Mouse (Mus musculus) kidney, adult 11 months (tissue): ENCODE results near the gene Slc6a20a.
"Not testable (repeated sequence)": the region's sequence is repeated elsewhere in the genome, so short reads cannot be mapped to it uniquely, and the experiment has no call there.

Experiments
- DNase-seq: peaks from one replicate; pipeline ENCODE4 v3.0.0; 2022

Gene Slc6a20a

GRCm38 (mm10) chr9:123678327-123679105, at the start of gene Slc6a20a, which contains the start of gene Ccr9:
Gene Slc6a20a, minus strand, starts transcription at chr9:123678885.
Gene Ccr9, plus strand, starts transcription at chr9:123678439.
- peak; percentile 74 for DNase-seq

GRCm38 (mm10) chr9:123722737-123723493, 44.2 kb upstream of the Slc6a20a start:
- DNase-seq, result no peak

GRCm38 (mm10) chr9:123717186-123718008, 38.7 kb upstream of the Slc6a20a start, which contains the start of gene Lztfl1:
Gene Lztfl1, minus strand, starts transcription at chr9:123717697.
- DNase-seq, result peak; percentile 97

DNA sequence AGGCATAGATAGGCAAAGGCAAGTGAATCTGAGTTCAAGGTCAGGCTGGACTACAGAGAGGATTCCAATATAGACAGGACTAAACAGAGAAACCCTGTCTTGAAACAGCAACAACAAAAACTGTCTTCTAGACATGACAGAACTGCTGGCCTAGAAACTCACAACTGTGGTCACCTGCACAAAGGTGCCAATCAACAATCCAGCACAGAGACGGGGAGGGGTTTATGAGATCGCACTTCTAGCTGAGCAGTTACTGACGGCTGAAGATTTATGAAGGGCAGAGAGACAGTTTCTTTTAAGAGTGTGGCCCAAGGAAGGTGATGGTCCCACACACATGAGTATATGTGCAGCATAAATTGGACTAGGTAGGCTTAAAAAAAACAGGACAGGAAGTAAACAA, 37.6 kb upstream of the Slc6a20a start:
- no peak for DNase-seq

DNA sequence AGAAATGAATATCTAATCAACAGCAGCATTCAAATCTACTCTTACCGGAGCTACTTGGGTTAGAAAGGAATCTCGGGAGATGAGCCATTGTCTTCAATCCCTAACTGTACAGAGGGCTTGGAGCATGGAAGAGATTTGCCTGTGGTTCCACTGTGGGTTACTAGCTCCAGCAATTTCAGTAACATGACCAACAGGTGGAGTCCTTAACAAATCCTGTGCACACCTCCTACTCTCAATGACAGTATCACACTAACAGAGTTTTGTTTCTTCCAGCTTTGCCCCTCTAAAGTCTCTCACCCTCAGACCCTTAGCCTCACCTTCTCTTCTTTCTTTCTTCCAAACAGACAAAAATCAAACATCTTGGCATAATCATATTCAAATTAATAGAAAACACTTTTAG, 34.4 kb upstream of the Slc6a20a start:
- no peak for DNase-seq

GRCm38 (mm10) chr9:123709226-123709625, 30.5 kb upstream of the Slc6a20a start:
- DNase-seq, result no peak

GRCm38 (mm10) chr9:123701822-123702221, 23.1 kb upstream of the Slc6a20a start:
- no peak for DNase-seq

DNA sequence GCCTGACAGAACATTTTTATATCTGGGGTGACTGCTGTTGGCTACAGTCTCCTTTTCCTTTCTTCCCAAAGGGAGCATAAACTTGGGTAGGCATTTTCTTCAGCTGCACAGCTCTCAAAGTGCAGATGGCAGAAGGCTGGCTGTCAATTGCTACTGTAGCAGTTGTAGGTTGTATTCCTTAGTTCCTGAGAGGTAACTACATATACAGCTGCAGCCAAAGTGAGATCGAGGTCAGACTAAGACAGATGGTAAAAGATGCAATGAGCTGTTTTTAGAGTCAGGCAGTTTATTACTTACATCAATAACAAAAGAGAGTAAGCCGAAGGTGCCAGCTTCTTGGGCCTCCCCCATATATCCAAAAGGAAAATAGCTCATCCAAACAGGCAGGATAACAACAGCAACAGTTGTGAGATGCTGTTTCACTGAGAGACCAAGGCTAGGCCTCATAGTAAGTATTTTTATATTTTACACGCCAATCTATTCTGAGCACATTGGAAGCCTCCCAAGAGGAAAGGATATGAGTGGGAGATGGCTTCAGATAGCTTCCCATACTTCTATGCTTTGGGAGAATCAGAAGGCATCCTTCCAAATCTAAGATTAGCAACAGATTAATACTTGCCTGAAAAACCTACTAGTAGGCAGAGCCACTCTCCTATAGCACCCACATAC, 17.1 kb upstream of the Slc6a20a start:
- no peak for DNase-seq

- no peak for DNase-seq
These were observed 9.5 kb upstream of the Slc6a20a start for GRCm38 (mm10) chr9:123688227-123688626.

DNA sequence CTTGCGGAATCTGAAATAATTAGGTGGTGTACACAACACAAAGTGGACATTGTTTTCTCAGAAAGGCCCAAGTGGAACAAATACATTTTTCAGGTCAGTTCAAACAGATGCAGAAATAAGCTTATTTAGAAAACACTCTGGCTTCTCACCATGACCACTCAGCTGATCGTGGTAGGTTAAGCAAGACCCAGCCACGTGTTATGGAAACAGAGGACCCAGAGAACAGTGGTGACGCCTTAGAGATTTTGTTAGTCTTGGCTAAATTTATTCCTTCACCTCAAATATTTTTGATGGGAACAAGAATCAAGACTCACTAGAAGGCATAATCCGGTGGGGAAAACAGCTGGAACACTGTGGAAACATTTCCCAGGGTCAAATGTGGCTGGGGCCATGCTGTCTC, 7.5 kb upstream of the Slc6a20a start:
- no peak for DNase-seq

- no peak for DNase-seq
These were observed 5.0 kb upstream of the Slc6a20a start for GRCm38 (mm10) chr9:123683704-123684103.

DNA sequence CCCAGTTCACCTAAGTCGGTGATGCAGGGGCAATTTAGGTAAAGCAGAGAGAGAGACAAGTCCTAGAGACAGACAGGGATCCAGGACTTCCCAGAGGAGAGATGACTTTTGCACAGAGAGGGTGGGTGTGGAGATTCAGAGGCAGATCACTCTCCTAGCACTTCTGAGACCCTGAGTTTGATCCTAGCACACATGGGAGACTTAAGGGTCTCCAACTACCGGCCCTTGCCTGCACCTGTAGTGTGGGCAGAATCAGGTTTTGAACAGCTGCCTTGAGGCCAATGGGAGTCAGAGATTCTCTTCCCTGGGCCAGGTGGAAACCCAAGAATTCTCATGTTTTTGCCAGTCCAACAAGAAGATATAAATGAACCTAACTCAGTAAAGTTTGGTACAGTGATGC, 513 bp upstream of the Slc6a20a start:
- DNase-seq, result no peak

DNA sequence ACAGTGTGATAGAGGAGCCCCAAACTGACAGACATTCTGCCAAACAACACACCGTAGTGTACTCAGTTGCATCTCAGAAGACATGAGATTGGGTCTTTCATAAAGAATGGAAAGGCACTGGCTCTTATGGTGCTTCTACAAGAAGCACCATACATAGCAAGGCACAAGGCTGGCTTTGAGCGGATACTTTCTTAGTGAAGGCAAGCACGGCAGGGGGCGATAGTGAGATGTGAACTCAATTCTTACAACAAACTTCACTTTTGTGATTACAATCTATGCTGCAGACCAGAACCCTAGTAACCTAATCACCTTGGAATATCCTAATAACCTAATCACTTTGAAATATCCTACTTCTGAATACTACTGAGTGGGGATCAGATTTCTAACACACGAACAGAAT, 13.0 kb downstream of the Slc6a20a start:
- peak; percentile 23 for DNase-seq

DNA sequence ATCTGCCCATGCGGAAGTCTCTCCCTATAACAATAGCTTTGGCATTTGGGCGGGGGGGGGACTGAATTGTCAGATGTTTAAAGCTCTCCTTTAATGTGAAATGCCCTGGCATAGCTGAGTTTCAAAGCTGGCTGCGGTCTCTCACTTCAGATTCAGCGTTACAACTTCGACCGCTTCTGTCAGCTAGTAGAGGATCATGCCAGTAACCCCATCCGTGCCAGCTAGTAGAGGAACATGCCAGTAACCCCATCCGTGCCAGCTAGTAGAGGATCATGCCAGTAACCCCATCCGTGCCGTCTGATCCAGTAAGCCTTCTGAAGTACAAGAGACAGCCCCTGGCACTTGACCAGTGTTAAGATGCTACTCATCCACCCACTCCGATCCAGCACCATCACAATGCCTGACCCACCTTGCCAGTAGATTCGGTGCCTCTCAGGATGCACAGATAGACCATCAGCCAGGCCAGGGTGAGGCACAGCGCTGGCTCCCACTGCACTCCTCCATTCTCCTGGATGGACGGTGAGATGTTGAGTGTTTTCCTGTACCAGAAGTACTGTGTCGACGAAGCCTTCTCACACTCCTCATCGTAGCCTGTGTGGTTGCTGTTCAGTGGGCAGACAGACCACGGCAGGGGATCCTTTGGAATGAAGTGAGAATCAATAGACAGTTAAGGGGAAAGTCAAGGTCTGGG, 18.6 kb downstream of the Slc6a20a start:
- not testable (repeated sequence) for DNase-seq

- DNase-seq, result no peak
These were observed 19.7 kb downstream of the Slc6a20a start for GRCm38 (mm10) chr9:123658981-123659380.

- DNase-seq, result no peak
These were observed 21.2 kb downstream of the Slc6a20a start for GRCm38 (mm10) chr9:123657457-123657856.

DNA sequence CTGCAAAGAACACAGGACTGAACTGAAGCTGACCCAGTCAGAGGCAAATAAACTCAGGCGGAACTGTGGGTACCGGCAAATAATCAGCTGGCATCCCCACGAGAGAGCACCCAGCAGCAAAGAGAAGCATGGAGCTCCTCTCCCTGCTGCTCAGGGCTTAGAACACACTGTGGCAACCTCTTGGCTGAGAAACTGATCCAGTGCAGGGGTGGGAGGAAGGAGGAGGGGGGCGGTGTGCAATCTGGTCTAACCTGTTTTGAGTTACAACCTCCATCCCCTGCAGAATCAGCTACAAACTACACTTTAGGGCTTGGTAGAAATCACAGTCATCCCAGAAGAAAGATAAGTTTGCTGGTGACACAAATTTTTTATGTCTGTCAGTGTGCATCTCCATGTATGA, 27.3 kb downstream of the Slc6a20a start:
- no peak for DNase-seq

DNA sequence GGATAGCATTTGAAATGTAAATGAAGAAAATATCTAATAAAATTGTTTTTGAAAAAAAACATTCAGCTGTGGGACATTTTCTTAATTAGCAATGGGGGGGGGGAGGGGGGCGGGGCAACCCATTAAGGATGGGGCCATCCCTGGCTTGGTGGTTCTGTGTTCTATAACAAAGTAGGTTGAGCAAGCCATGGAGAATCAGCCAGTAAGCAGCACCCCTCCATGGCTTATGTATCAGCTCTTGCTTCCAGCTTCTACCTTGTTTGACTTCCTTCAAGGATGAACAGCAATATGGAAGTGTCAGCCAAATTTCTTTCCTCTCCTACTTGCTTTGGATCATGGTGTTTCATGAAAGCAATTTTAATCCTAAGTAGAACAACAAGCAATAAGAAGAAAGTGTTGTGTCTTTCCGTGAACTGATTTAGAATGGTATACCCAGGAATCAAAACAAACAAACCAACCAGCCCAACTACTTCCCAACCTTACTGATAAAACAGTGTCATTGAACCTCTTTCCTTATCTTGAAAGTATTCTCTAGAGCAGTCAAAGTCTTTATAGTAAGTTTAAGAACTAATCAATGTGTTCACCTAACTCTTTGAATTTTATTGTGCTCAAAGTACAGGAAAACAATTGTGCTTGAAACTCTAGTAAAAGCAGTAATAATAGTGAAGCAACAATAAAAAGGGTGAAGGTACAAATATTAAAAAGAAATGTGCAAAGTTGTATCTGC, 28.7 kb downstream of the Slc6a20a start:
- no peak for DNase-seq

DNA sequence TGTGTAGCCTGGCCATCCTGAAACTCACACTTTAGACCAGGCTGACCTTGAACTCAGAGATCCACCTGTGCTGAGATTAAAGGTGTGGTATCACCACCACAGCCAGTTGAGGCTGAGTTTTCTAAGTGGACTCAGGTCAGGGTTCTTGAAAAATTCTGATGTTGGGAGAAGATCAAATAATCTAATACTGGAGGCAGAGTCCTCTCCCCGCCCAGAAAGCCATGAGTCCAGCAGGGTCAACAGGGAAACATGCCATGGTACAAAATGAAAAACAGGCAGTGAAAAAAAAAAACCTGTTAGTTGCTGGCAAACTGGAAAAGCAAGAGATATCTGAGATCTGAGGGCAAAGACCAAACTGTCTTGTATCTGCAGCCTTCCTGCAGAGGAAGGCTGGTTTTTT, 38.6 kb downstream of the Slc6a20a start:
- peak; percentile 62 for DNase-seq

- peak; percentile 87 for DNase-seq
These were observed 40.0 kb downstream of the Slc6a20a start for GRCm38 (mm10) chr9:123638668-123639089.

DNA sequence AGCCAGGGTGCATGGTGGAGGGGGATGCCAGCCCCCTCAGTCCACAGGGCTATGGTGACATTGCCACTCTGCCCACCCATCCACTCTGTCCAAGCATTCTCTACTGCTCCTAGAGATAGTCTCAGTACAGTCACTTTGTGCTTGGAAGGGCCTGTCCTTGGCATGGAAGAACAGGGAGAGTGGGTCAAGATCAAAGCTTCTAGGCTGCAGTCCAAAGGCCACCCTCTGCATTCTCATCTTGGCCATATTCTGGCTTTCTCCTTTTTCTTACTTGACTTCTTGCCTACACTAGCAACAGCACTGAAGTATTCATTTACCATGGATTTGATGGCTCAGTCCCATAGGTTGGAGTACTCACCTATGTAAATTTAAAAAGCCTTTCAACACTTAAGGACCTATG, 40.5 kb downstream of the Slc6a20a start:
- DNase-seq, result peak; percentile 52
